In the genomic region with DNA sequence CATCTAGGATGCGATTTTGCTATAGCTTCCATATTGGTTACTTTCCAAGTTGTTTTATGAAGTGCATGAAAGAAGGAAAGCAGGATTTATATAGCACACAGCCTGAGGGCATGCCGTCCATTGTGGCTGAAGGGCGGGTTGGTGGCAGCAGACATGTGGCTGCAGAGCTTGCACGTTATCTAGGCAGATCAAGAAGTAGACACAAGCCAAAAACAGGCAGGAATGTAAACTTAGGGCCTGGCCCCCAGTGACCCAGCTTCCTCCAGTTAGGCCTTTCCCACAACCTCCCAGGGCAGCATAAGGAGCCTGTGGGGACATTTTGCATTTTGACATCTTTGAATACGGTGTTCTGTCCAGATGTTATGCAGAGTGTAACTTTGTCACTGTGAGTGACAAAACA, we compare ENCODE assay signal across 16 mouse cellular contexts. TPM values are rescaled to one million over a fixed set of nuclear protein-coding genes. Genes with fewer than 3 reads are reported as not detected.
DNase-seq lines count a peak whose midpoint lies in the region; ATAC-seq and TF ChIP-seq lines count a peak whose summit lies in the region.
"Had no signal": no experiment of that assay in that cellular context is flagged by ENCODE, and none has a peak within 500 bp of the region (broad histone marks: within the 10 kb centered on the region; RNA-seq: fewer than 3 reads in every experiment).

No protein-coding gene starts in this region.

- no peaks in the 10 kb centered on the region for H3K27me3 ChIP-seq in embryonic facial prominence, embryonic 14.5 days (replicated peaks; ENCODE audit: control insufficient read depth, insufficient read depth, low read length)
- no peaks in the 10 kb centered on the region for H3K27me3 ChIP-seq in thymus, adult 2 months (ENCODE audit: control insufficient read depth, insufficient read depth, low read length)
- H3K27me3 ChIP-seq: forebrain, embryonic 12.5 days had no signal

- H3K4me1 ChIP-seq in lung, adult 2 months (ENCODE audit: control insufficient read depth, insufficient read depth, low read length): peaks cover 23% of the 10 kb centered on the region
- peaks cover 7% of the 10 kb centered on the region; the same call in 1 of the 2 replicates for H3K4me1 ChIP-seq in embryonic facial prominence, embryonic 14.5 days (ENCODE audit: control insufficient read depth, insufficient read depth, low read length)
- H3K4me1 ChIP-seq in thymus, adult 2 months (replicated peaks; ENCODE audit: control insufficient read depth, insufficient read depth, low read length): no peaks in the 10 kb centered on the region
- H3K4me1 ChIP-seq: forebrain, embryonic 12.5 days had no signal

- no peaks in the 10 kb centered on the region for H3K9me3 ChIP-seq in embryonic facial prominence, embryonic 14.5 days (ENCODE audit: control insufficient read depth, low read length)
- H3K9me3 ChIP-seq: forebrain, embryonic 12.5 days; limb, embryonic 10.5 days had no signal

- peaks cover 1% of the 10 kb centered on the region; the same call in 1 of the 2 replicates for H3K36me3 ChIP-seq in embryonic facial prominence, embryonic 14.5 days (ENCODE audit: control insufficient read depth, insufficient read depth, low read length)
- H3K36me3 ChIP-seq in thymus, adult 2 months (ENCODE audit: control insufficient read depth, insufficient read depth, low read length): no peaks in the 10 kb centered on the region

- TF ChIP-seq CTCF in lung, adult 2 months (IDR thresholded peaks at IDR 0.05; ENCODE audit: insufficient read depth, low read length): no peak
- TF ChIP-seq CTCF in thymus, adult 2 months (IDR thresholded peaks at IDR 0.05; ENCODE audit: borderline replicate concordance, control insufficient read depth, extremely low read depth, insufficient read depth, low read length, poor library complexity): no peak

- H3K4me3 ChIP-seq in lung, adult 2 months (replicated peaks; ENCODE audit: extremely low read depth, low read depth, low read length): no peak overlapping the region
- H3K4me3 ChIP-seq in embryonic facial prominence, embryonic 14.5 days (ENCODE audit: low read depth, low read length): no peak overlapping the region
- H3K4me3 ChIP-seq in thymus, adult 2 months (ENCODE audit: control insufficient read depth, insufficient read depth, low read length): no peak overlapping the region
- H3K4me3 ChIP-seq: forebrain, embryonic 12.5 days; limb, embryonic 10.5 days; myocyte had no signal

- no peak overlapping the region for H3K27ac ChIP-seq in embryonic facial prominence, embryonic 14.5 days (replicated peaks; ENCODE audit: low read depth, low read length)
- no peak overlapping the region for H3K27ac ChIP-seq in thymus, adult 2 months (ENCODE audit: control insufficient read depth, insufficient read depth, low read length)
- H3K27ac ChIP-seq: forebrain, embryonic 12.5 days; limb, embryonic 10.5 days; macrophage; stomach, postnatal 0 days had no signal

- no peak overlapping the region for H3K4me2 ChIP-seq in embryonic facial prominence, embryonic 14.5 days (ENCODE audit: low read depth, low read length)
- H3K4me2 ChIP-seq: forebrain, embryonic 12.5 days had no signal

- 25% methylated on average over 5 of the region's 5 CpGs for WGBS in lung, adult 2 months
- WGBS in embryonic facial prominence, embryonic 14.5 days: 42% methylated on average over 5 of the region's 5 CpGs
- WGBS in thymus, adult 2 months: 89% methylated on average over 5 of the region's 5 CpGs

- no peak for ATAC-seq in embryonic facial prominence, embryonic 14.5 days (ENCODE audit: low read depth)
- peak; percentile 32 for ATAC-seq in megakaryocyte progenitor cell, adult 5-6 weeks (replicated peaks; ENCODE audit: poor library complexity)
- ATAC-seq: inflammation-experienced regulatory T-cells, adult 6 months had no signal

- DNase-seq in heart, adult 11 months: peak; percentile 56
- no peak for DNase-seq in heart, adult 8-10 months (ENCODE audit: low spot score)
- peak; percentile 41 to 54 for DNase-seq in lung, adult 18-20 months
- no peak for DNase-seq in lung, adult 2 months
- peak; percentile 2 for DNase-seq in embryonic facial prominence, embryonic 14.5 days (ENCODE audit: low spot score)
- no peak for DNase-seq in thymus, adult 2 months
- no peak for DNase-seq in layer of hippocampus, postnatal 14 days (ENCODE audit: low spot score in 2 of 2)
- DNase-seq: cerebellum, postnatal 25 days; gastrocnemius, postnatal 14 days had no signal

- no peak overlapping the region for H3K9ac ChIP-seq in embryonic facial prominence, embryonic 14.5 days (ENCODE audit: low read depth, low read length)
- H3K9ac ChIP-seq: forebrain, embryonic 12.5 days had no signal

- no peak for TF ChIP-seq POLR2A in lung, adult 2 months (IDR thresholded peaks at IDR 0.05; ENCODE audit: borderline replicate concordance, extremely low read depth, low read depth, low read length)
- no peak for TF ChIP-seq POLR2A in thymus, adult 2 months (IDR thresholded peaks at IDR 0.05; ENCODE audit: control insufficient read depth, extremely low read depth, insufficient read depth, low read length, poor library complexity)

RNA-seq across cellular contexts. Expression of a gene that starts 31.0 kb away (rescaled TPM):
- 10 to 100 TPM; 12.8 to 16.0 (median 15.8) TPM for total RNA-seq in heart, adult 8-10 months (2022)
- polyA plus RNA-seq in lung, adult 2 months (2012; rRNA removed): 18.8 and 28.6 TPM in 2 replicates
- polyA plus RNA-seq in embryonic facial prominence, embryonic 14.5 days (2014; fragmentation: Nextera tagmentation; extraction: Ambion mirVana): 10.7 and 11.8 TPM in 2 replicates
- total RNA-seq in megakaryocyte progenitor cell, adult 5-6 weeks (2015): 23.7 and 24.5 TPM in 2 replicates
- total RNA-seq in megakaryocyte progenitor cell, adult 5-6 weeks (2017): 21.2 and 24.4 TPM in 2 replicates
- 9.7 and 13.2 TPM in 2 replicates for polyA plus RNA-seq in thymus, adult 2 months (2012; rRNA removed)
- total RNA-seq in layer of hippocampus, postnatal 14 days (2021): 10 to 100 TPM; 51.4 to 52.5 TPM

Comparison
In these comparisons a context has a peak if more than half of its experiments do, and no peak if none do; other contexts are left out.
1. DNase-seq: peak in heart, adult 11 months (single experiment), lung, adult 18-20 months (2 of 2) and embryonic facial prominence, embryonic 14.5 days (single experiment); none in heart, adult 8-10 months (single experiment), lung, adult 2 months (single experiment), thymus, adult 2 months (single experiment) and layer of hippocampus, postnatal 14 days (0 of 2).